Mouse (Mus musculus) hindbrain, embryonic 11.5 days (tissue): ENCODE results near the gene Tmem59l. TPM values are rescaled to one million over a fixed set of nuclear protein-coding genes. Genes with fewer than 3 reads are reported as not detected.

ENCODE experiments used
- ATAC-seq: fragments of 200-750 bp; cut with Nextera tagmentation; 2 replicates; pipeline ENCODE4 v1.8.0; 2017; ENCODE audit warnings: mild to moderate bottlenecking, moderate TSS enrichment, moderate library complexity; ENCODE audit not compliant: low FRiP score
- DNase-seq: peaks from one replicate; pipeline ENCODE4 v3.0.0-alpha.2; 2015; ENCODE audit warnings: low spot score
- H3K27ac ChIP-seq: fragments of 300-500 bp; sonication (generic); 2 replicates; pipeline ENCODE4 v1.5.1; 2014; ENCODE audit warnings: mild to moderate bottlenecking, low read depth, low read length
- H3K27me3 ChIP-seq: fragments of 300-500 bp; sonication (generic); 2 replicates; pipeline ENCODE4 v1.6.1; 2014; ENCODE audit warnings: mild to moderate bottlenecking, low read length, moderate library complexity, mixed read lengths; ENCODE audit not compliant: control insufficient read depth, insufficient read depth
- H3K36me3 ChIP-seq: fragments of 300-500 bp; sonication (generic); 2 replicates; pipeline ENCODE4 v1.6.1; 2014; ENCODE audit warnings: mild to moderate bottlenecking, low read length, moderate library complexity, mixed read lengths; ENCODE audit not compliant: control insufficient read depth, insufficient read depth
- H3K4me1 ChIP-seq: fragments of 300-500 bp; sonication (generic); replicated peaks from 2 replicates; pipeline ENCODE4 v1.6.1; 2014; ENCODE audit warnings: low read length, mixed read lengths; ENCODE audit not compliant: control insufficient read depth, insufficient read depth
- H3K4me2 ChIP-seq: fragments of 300-500 bp; sonication (generic); replicated peaks from 2 replicates; pipeline ENCODE4 v1.6.1; 2014; ENCODE audit warnings: mild to moderate bottlenecking, low read depth, low read length
- H3K4me3 ChIP-seq: fragments of 300-500 bp; sonication (generic); 2 replicates; pipeline ENCODE4 v1.5.1; 2014; ENCODE audit warnings: low read depth, low read length
- H3K9ac ChIP-seq: fragments of 300-500 bp; sonication (generic); 2 replicates; pipeline ENCODE4 v1.6.1; 2014; ENCODE audit warnings: low read depth, low read length
- H3K9me3 ChIP-seq: fragments of 300-500 bp; sonication (generic); 2 replicates; pipeline ENCODE4 v1.6.1; 2016; ENCODE audit warnings: low read length; ENCODE audit not compliant: control insufficient read depth
- WGBS: fragments of 180-500 bp; shearing (Covaris S2); extraction: QIAGEN DNeasy Blood & Tissue Kit; methylation state at CpG from one replicate; pipeline ENCODE4 v1.1.7; 2014; 5-methylcytosine and 5-hydroxymethylcytosine counted together
- polyA plus RNA-seq: library from polyadenylated mRNA; unstranded; fragments of >200 nt; fragmentation: Nextera tagmentation; extraction: Ambion mirVana; gene quantifications from 2 replicates; pipeline ENCODE4 v1.2.1, GENCODE M21; 2014

Tmem59l gene
- polyA plus RNA-seq, 1 experiment from 2014 or later = 15.6 TPM

GRCm38 (mm10) chr8:70493692-70494415 is 6.7 kb upstream of the Tmem59l start:
- Histone ChIP-seq H3K36me3 (no peaks in the 10 kb centered on the region), H3K9me3 (no peaks in the 10 kb centered on the region), H3K27me3 (peaks cover 96% of the 10 kb centered on the region), H3K4me2 (0 out of 2 replicates have a peak overlapping the region, but pooled peaks have one; percentile 4), H3K9ac (no peak overlapping the region), H3K27ac (no peak overlapping the region), H3K4me3 (peak overlapping the region; percentile 27), H3K4me1 (peaks cover 13% of the 10 kb centered on the region)
- ATAC-seq = no peak
- DNase-seq = no peak
- WGBS = 3% methylated on average over 46 of the region's 47 CpGs

GRCm38 (mm10) chr8:70492664-70493640 is 5.8 kb upstream of the Tmem59l start, which contains the start of gene Crlf1:
Crlf1 (plus strand) TSS chr8:70493158.
- Histone ChIP-seq H3K36me3 (no peaks in the 10 kb centered on the region), H3K4me1 (peaks cover 21% of the 10 kb centered on the region), H3K9ac (peak within 1 kb of the TSS; percentile 19; the same call in 1 of the 2 replicates), H3K4me2 (peak within 1 kb of the TSS; percentile 44), H3K27ac (no peak within 1 kb of the TSS), H3K27me3 (peaks cover 97% of the 10 kb centered on the region), H3K9me3 (no peaks in the 10 kb centered on the region), H3K4me3 (peak within 1 kb of the TSS; percentile 27)
- WGBS = under 1% methylated on average over 56 of the region's 93 CpGs
- ATAC-seq (no peak), DNase-seq (peak; percentile 45)

- Histone ChIP-seq H3K4me3 (no peak overlapping the region), H3K27ac (no peak overlapping the region), H3K36me3 (no peaks in the 10 kb centered on the region), H3K27me3 (peaks cover 98% of the 10 kb centered on the region), H3K4me2 (no peak overlapping the region), H3K4me1 (peaks cover 24% of the 10 kb centered on the region), H3K9ac (no peak overlapping the region), H3K9me3 (no peaks in the 10 kb centered on the region)
- ATAC-seq (no peak), DNase-seq (peak; percentile 45)
- WGBS = 1% methylated on average over 20 of the region's 20 CpGs
These were observed 3.8 kb upstream of the Tmem59l start for GRCm38 (mm10) chr8:70490880-70491495.

GRCm38 (mm10) chr8:70490061-70490879 is 3.1 kb upstream of the Tmem59l start:
- no peak for DNase-seq
- Histone ChIP-seq H3K9me3 (no peaks in the 10 kb centered on the region), H3K4me2 (no peak overlapping the region), H3K9ac (no peak overlapping the region), H3K27me3 (peaks cover 99% of the 10 kb centered on the region), H3K27ac (no peak overlapping the region), H3K4me1 (peaks cover 22% of the 10 kb centered on the region), H3K4me3 (no peak overlapping the region), H3K36me3 (no peaks in the 10 kb centered on the region)
- WGBS = 3% methylated on average over 10 of the region's 10 CpGs
- ATAC-seq = no peak

- ATAC-seq = no peak
- DNase-seq = peak; percentile 39
- Histone ChIP-seq H3K27me3 (peaks cover 98% of the 10 kb centered on the region), H3K9me3 (no peaks in the 10 kb centered on the region), H3K9ac (0 out of 2 replicates have a peak overlapping the region, but pooled peaks have one; percentile 23), H3K4me3 (peak overlapping the region; percentile 16; the same call in 1 of the 2 replicates), H3K27ac (no peak overlapping the region), H3K36me3 (no peaks in the 10 kb centered on the region), H3K4me1 (peaks cover 19% of the 10 kb centered on the region), H3K4me2 (peak overlapping the region; percentile 31)
- WGBS = under 1% methylated on average over 32 of the region's 41 CpGs
These were observed 2.4 kb upstream of the Tmem59l start for GRCm38 (mm10) chr8:70489576-70489975.

- DNase-seq (peak; percentile 42), ATAC-seq (no peak)
- no peaks in the 10 kb centered on the region for H3K9me3 ChIP-seq
- peaks cover 19% of the 10 kb centered on the region for H3K4me1 ChIP-seq
- peak overlapping the region; percentile 31 for H3K4me2 ChIP-seq
- H3K27me3 ChIP-seq = peaks cover 98% of the 10 kb centered on the region
- H3K4me3 ChIP-seq = peak overlapping the region; percentile 16; the same call in 1 of the 2 replicates
- no peaks in the 10 kb centered on the region for H3K36me3 ChIP-seq
- no peak overlapping the region for H3K9ac ChIP-seq
- WGBS = 3% methylated on average over 14 of the region's 14 CpGs
- no peak overlapping the region for H3K27ac ChIP-seq
These were observed 1.8 kb upstream of the Tmem59l start for GRCm38 (mm10) chr8:70488931-70489470.

GRCm38 (mm10) chr8:70487993-70488796 is 1.0 kb upstream of the Tmem59l start:
- no peak for ATAC-seq
- WGBS = 2% methylated on average over 55 of the region's 55 CpGs

More at GRCm38 (mm10) chr8:70487993-70488796, 1.0 kb upstream of the Tmem59l start:
- H3K4me2 ChIP-seq = peak overlapping the region; percentile 38
- H3K9ac ChIP-seq = peak overlapping the region; percentile 16; the same call in 1 of the 2 replicates
- no peaks in the 10 kb centered on the region for H3K36me3 ChIP-seq
- H3K9me3 ChIP-seq = no peaks in the 10 kb centered on the region
- DNase-seq = peak; percentile 59
- no peak overlapping the region for H3K27ac ChIP-seq
- peak overlapping the region; percentile 25 for H3K4me3 ChIP-seq
- peaks cover 19% of the 10 kb centered on the region for H3K4me1 ChIP-seq
- peaks cover 90% of the 10 kb centered on the region for H3K27me3 ChIP-seq
